ENCODE assay signal across 8 mouse cellular contexts in genomic region chr8:70791294-70791701, GRCm38 (mm10). TPM values are rescaled to one million over a fixed set of nuclear protein-coding genes. Genes with fewer than 3 reads are reported as not detected.
DNase-seq lines count a peak whose midpoint lies in the region; ATAC-seq and TF ChIP-seq lines count a peak whose summit lies in the region.

No protein-coding gene starts in this region.

- no peak overlapping the region for H3K9ac ChIP-seq in heart, adult 2 months (ENCODE audit: low read depth, low read length)
- H3K9ac ChIP-seq in hindbrain, embryonic 13.5 days, result peak overlapping the region; percentile 88
- H3K9ac ChIP-seq in liver, embryonic 15.5 days, result peak overlapping the region; percentile 89
- peak overlapping the region; percentile 82 for H3K9ac ChIP-seq in neural tube, embryonic 15.5 days (replicated peaks)

- H3K4me2 ChIP-seq in hindbrain, embryonic 13.5 days, result peak overlapping the region; percentile 69
- peak overlapping the region; percentile 93 for H3K4me2 ChIP-seq in liver, embryonic 15.5 days
- peak overlapping the region; percentile 75 for H3K4me2 ChIP-seq in neural tube, embryonic 15.5 days

- peak in 1 of 2 experiments; percentile 64 for DNase-seq in heart, adult 2 months
- DNase-seq in heart, postnatal 25 days (ENCODE audit: low spot score), result no peak
- no peak for DNase-seq in urinary bladder, postnatal 36 days (ENCODE audit: low spot score in 2 of 2)
- DNase-seq in urinary bladder, postnatal 4 days (ENCODE audit: low spot score in 2 of 2), result no peak

- ATAC-seq in hindbrain, embryonic 13.5 days (ENCODE audit: low FRiP score), result no peak
- no peak for ATAC-seq in liver, embryonic 15.5 days (ENCODE audit: insufficient read depth)
- no peak for ATAC-seq in neural tube, embryonic 15.5 days (ENCODE audit: low FRiP score)

- H3K27ac ChIP-seq in heart, adult 2 months, result no peak overlapping the region
- H3K27ac ChIP-seq in brown adipose tissue, adult 24 weeks (replicated peaks; ENCODE audit: low read depth, low read length), result 0 out of 2 replicates have a peak overlapping the region, but pooled peaks have one; percentile 15
- H3K27ac ChIP-seq in hindbrain, embryonic 13.5 days, result no peak overlapping the region
- H3K27ac ChIP-seq in liver, embryonic 15.5 days (replicated peaks), result peak overlapping the region; percentile 80
- H3K27ac ChIP-seq in neural tube, embryonic 15.5 days (replicated peaks), result 0 out of 2 replicates have a peak overlapping the region, but pooled peaks have one; percentile 83

- no peak for TF ChIP-seq EP300 in heart, adult 2 months (IDR thresholded peaks at IDR 0.05; ENCODE audit: insufficient read depth, low read depth, low read length)

- no peaks in the 10 kb centered on the region for H3K9me3 ChIP-seq in hindbrain, embryonic 13.5 days
- H3K9me3 ChIP-seq in liver, embryonic 15.5 days (replicated peaks), result peaks cover 3% of the 10 kb centered on the region; the same call in 1 of the 2 replicates
- no peaks in the 10 kb centered on the region for H3K9me3 ChIP-seq in neural tube, embryonic 15.5 days (replicated peaks)

- no peaks in the 10 kb centered on the region for H3K36me3 ChIP-seq in heart, adult 2 months (ENCODE audit: control insufficient read depth, insufficient read depth, low read length)
- peaks cover 33% of the 10 kb centered on the region for H3K36me3 ChIP-seq in hindbrain, embryonic 13.5 days
- H3K36me3 ChIP-seq in liver, embryonic 15.5 days (replicated peaks), result peaks cover 37% of the 10 kb centered on the region
- H3K36me3 ChIP-seq in neural tube, embryonic 15.5 days, result peaks cover 21% of the 10 kb centered on the region

- TF ChIP-seq POLR2A in heart, adult 2 months (IDR thresholded peaks at IDR 0.05; ENCODE audit: insufficient read depth, low read depth, low read length), result no peak

- no peak for TF ChIP-seq CTCF in heart, adult 2 months (IDR thresholded peaks at IDR 0.05)

- H3K4me3 ChIP-seq in heart, adult 2 months, result peak overlapping the region; percentile 92
- H3K4me3 ChIP-seq in brown adipose tissue, adult 24 weeks (ENCODE audit: insufficient read depth, low read depth, low read length), result peak overlapping the region; percentile 83
- H3K4me3 ChIP-seq in hindbrain, embryonic 13.5 days, result peak overlapping the region; percentile 60
- peak overlapping the region; percentile 72 for H3K4me3 ChIP-seq in liver, embryonic 15.5 days (replicated peaks)
- peak overlapping the region; percentile 61 for H3K4me3 ChIP-seq in neural tube, embryonic 15.5 days (replicated peaks)

- intact Hi-C loops in heart, adult 2 months (cut with DNase I), result no loop called here
- intact Hi-C loops in heart, postnatal 25 days (cut with DNase I), result no loop called here

- H3K79me2 ChIP-seq in heart, adult 2 months (replicated peaks; ENCODE audit: control insufficient read depth, insufficient read depth, low read length), result no peaks in the 10 kb centered on the region

- WGBS in heart, adult 2 months, result 55% methylated on average over 7 of the region's 7 CpGs
- WGBS in hindbrain, embryonic 13.5 days, result 84% methylated on average over 7 of the region's 7 CpGs
- WGBS in liver, embryonic 15.5 days (ENCODE audit: insufficient replicate concordance), result 13% methylated on average over 7 of the region's 7 CpGs
- 77% methylated on average over 7 of the region's 7 CpGs for WGBS in neural tube, embryonic 15.5 days

- no peaks in the 10 kb centered on the region for H3K27me3 ChIP-seq in heart, adult 2 months (ENCODE audit: control insufficient read depth, insufficient read depth, low read length)
- peaks cover 24% of the 10 kb centered on the region for H3K27me3 ChIP-seq in hindbrain, embryonic 13.5 days
- H3K27me3 ChIP-seq in liver, embryonic 15.5 days, result peaks cover 32% of the 10 kb centered on the region
- peaks cover 7% of the 10 kb centered on the region for H3K27me3 ChIP-seq in neural tube, embryonic 15.5 days (replicated peaks)

- H3K4me1 ChIP-seq in heart, adult 2 months (ENCODE audit: control insufficient read depth, insufficient read depth, low read length), result peaks cover 3% of the 10 kb centered on the region
- peaks cover 14% of the 10 kb centered on the region for H3K4me1 ChIP-seq in brown adipose tissue, adult 24 weeks (ENCODE audit: control insufficient read depth, insufficient read depth, insufficient read length, low read length)
- H3K4me1 ChIP-seq in hindbrain, embryonic 13.5 days (replicated peaks), result peaks cover 40% of the 10 kb centered on the region
- H3K4me1 ChIP-seq in liver, embryonic 15.5 days (replicated peaks), result peaks cover 81% of the 10 kb centered on the region
- peaks cover 42% of the 10 kb centered on the region for H3K4me1 ChIP-seq in neural tube, embryonic 15.5 days

RNA-seq across cellular contexts. Expression of gene Mast3, which starts 13.6 kb away (rescaled TPM):
- 1 to 10 TPM; 6.0 to 7.4 TPM for total RNA-seq in heart, adult 2 months (2021)
- polyA plus RNA-seq in heart, adult 2 months (2012; rRNA removed), result 12.7 and 13.9 TPM in 2 replicates
- total RNA-seq in heart, postnatal 25 days (2021), result 1 to 10 TPM; 5.2 to 6.3 TPM
- polyA plus RNA-seq in brown adipose tissue, adult 24 weeks (2012; ENCODE audit: insufficient read depth, insufficient read length, missing spikeins), result 2.5 and 2.9 TPM in 2 replicates
- polyA plus RNA-seq in hindbrain, embryonic 13.5 days (2015; fragmentation: Nextera tagmentation; extraction: Ambion mirVana), result 16.4 and 17.4 TPM in 2 replicates
- polyA plus RNA-seq in liver, embryonic 15.5 days (2015; fragmentation: Nextera tagmentation; extraction: Ambion mirVana), result 6.7 and 8.2 TPM in 2 replicates
- 18.9 and 21.0 TPM in 2 replicates for polyA plus RNA-seq in neural tube, embryonic 15.5 days (2015; fragmentation: Nextera tagmentation; extraction: Ambion mirVana)

RNA-seq across cellular contexts. Expression of gene Pik3r2, which starts 14.8 kb away (rescaled TPM):
- total RNA-seq in heart, adult 2 months (2021), result 10 to 100 TPM; 22.0 to 22.4 TPM
- polyA plus RNA-seq in heart, adult 2 months (2012; rRNA removed), result 34.3 and 45.5 TPM in 2 replicates
- 10 to 100 TPM; 21.8 to 25.5 TPM for total RNA-seq in heart, postnatal 25 days (2021)
- polyA plus RNA-seq in brown adipose tissue, adult 24 weeks (2012; ENCODE audit: insufficient read depth, insufficient read length, missing spikeins), result 9.8 and 11.3 TPM in 2 replicates
- 90.0 and 94.1 TPM in 2 replicates for polyA plus RNA-seq in hindbrain, embryonic 13.5 days (2015; fragmentation: Nextera tagmentation; extraction: Ambion mirVana)
- polyA plus RNA-seq in liver, embryonic 15.5 days (2015; fragmentation: Nextera tagmentation; extraction: Ambion mirVana), result 14.7 and 16.5 TPM in 2 replicates
- polyA plus RNA-seq in neural tube, embryonic 15.5 days (2015; fragmentation: Nextera tagmentation; extraction: Ambion mirVana), result 97.5 and 102 TPM in 2 replicates

RNA-seq across cellular contexts. Expression of gene Il12rb1, which starts 17.0 kb away (rescaled TPM):
- not detected for total RNA-seq in heart, adult 2 months (2021)
- polyA plus RNA-seq in heart, adult 2 months (2012; rRNA removed), result 0.15 and 0.16 TPM in 2 replicates
- total RNA-seq in heart, postnatal 25 days (2021), result not detected
- polyA plus RNA-seq in brown adipose tissue, adult 24 weeks (2012; ENCODE audit: insufficient read depth, insufficient read length, missing spikeins), result not detected in 2 replicates
- polyA plus RNA-seq in hindbrain, embryonic 13.5 days (2015; fragmentation: Nextera tagmentation; extraction: Ambion mirVana), result 0.08 and 0.13 TPM in 2 replicates
- 0.22 TPM in 2 replicates for polyA plus RNA-seq in liver, embryonic 15.5 days (2015; fragmentation: Nextera tagmentation; extraction: Ambion mirVana)
- 0.14 and 1.4 TPM in 2 replicates for polyA plus RNA-seq in neural tube, embryonic 15.5 days (2015; fragmentation: Nextera tagmentation; extraction: Ambion mirVana)

RNA-seq across cellular contexts. Expression of gene Mpv17l2, which starts 30.6 kb away (rescaled TPM):
- total RNA-seq in heart, adult 2 months (2021), result 10 to 100 TPM; 21.7 to 29.1 TPM
- 30.0 and 32.2 TPM in 2 replicates for polyA plus RNA-seq in heart, adult 2 months (2012; rRNA removed)
- total RNA-seq in heart, postnatal 25 days (2021), result 10 to 100 TPM; 26.7 to 28.0 TPM
- 74.5 and 79.8 TPM in 2 replicates for polyA plus RNA-seq in brown adipose tissue, adult 24 weeks (2012; ENCODE audit: insufficient read depth, insufficient read length, missing spikeins)
- polyA plus RNA-seq in hindbrain, embryonic 13.5 days (2015; fragmentation: Nextera tagmentation; extraction: Ambion mirVana), result 40.8 and 44.5 TPM in 2 replicates
- polyA plus RNA-seq in liver, embryonic 15.5 days (2015; fragmentation: Nextera tagmentation; extraction: Ambion mirVana), result 34.7 and 37.8 TPM in 2 replicates
- polyA plus RNA-seq in neural tube, embryonic 15.5 days (2015; fragmentation: Nextera tagmentation; extraction: Ambion mirVana), result 40.5 and 43.5 TPM in 2 replicates

RNA-seq across cellular contexts. Expression of gene Rab3a, which starts 36.8 kb away (rescaled TPM):
- 10 to 100 TPM; 46.5 to 48.0 TPM for total RNA-seq in heart, adult 2 months (2021)
- 89.1 and 117 TPM in 2 replicates for polyA plus RNA-seq in heart, adult 2 months (2012; rRNA removed)
- 10 to 100 TPM; 49.7 to 57.6 TPM for total RNA-seq in heart, postnatal 25 days (2021)
- polyA plus RNA-seq in brown adipose tissue, adult 24 weeks (2012; ENCODE audit: insufficient read depth, insufficient read length, missing spikeins), result 18.1 and 21.3 TPM in 2 replicates
- 352 and 355 TPM in 2 replicates for polyA plus RNA-seq in hindbrain, embryonic 13.5 days (2015; fragmentation: Nextera tagmentation; extraction: Ambion mirVana)
- 2.7 and 3.5 TPM in 2 replicates for polyA plus RNA-seq in liver, embryonic 15.5 days (2015; fragmentation: Nextera tagmentation; extraction: Ambion mirVana)
- polyA plus RNA-seq in neural tube, embryonic 15.5 days (2015; fragmentation: Nextera tagmentation; extraction: Ambion mirVana), result 536 and 627 TPM in 2 replicates

Comparison
In these comparisons a context has a peak if more than half of its experiments do, and no peak if none do; other contexts are left out.
1. H3K27ac ChIP-seq: peak in brown adipose tissue, adult 24 weeks (single experiment), liver, embryonic 15.5 days (single experiment) and neural tube, embryonic 15.5 days (single experiment); none in heart, adult 2 months (single experiment) and hindbrain, embryonic 13.5 days (single experiment).
2. Peak in every context shown above with its lines, with median percentiles within 50 percentile points of each other: H3K4me3 ChIP-seq and H3K4me2 ChIP-seq.